Mouse (Mus musculus): ENCODE measurements around the gene Zfp598. TPM values are rescaled to one million over a fixed set of nuclear protein-coding genes. Genes with fewer than 3 reads are reported as not detected.
A peak's percentile ranks its signal among the peaks of the same experiment; 100 is the strongest.

The Zfp598 gene
- polyA plus RNA-seq, 1 experiment from 2014 or later: 20.5 TPM

DNA sequence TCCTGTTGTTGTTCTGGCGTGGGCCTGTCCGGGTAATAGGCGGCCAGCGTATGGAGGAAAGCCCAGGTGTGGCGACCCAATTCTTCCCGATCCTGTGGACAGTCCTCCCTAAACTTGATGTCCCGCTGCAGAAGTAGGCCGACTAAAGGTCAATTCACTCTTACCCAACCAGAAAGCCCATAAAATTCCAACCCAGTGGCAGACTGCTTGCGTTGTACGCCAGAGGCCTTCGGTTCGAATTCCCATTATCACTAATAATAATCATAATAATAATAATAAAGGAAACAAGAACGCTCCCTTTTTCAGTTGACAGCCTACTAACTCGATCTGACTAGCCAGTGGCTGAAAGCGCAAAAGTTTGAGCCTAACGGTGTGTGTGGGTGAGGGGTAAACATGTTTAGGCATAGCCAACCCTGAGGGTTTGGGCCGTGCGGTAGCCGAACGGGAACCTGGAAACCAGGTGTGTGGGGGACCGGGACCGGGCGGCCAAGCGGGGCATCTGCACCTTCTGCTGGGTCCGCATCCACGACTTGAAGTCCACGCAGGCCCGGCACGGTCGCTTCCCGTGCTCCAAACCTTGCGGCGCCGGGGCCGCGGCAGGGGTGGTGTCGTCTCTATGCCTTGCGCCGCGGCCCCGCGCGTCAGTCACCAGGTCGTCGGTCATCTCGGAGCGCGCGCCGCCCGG lies 26.0 kb downstream of the Zfp598 start:
- Histone ChIP-seq H3K9me3 (replicated peaks) (no peaks in the 10 kb centered on the region), H3K4me3 (replicated peaks) (peak overlapping the region; percentile 60), H3K36me3 (peaks cover 23% of the 10 kb centered on the region), H3K27me3 (replicated peaks) (0 out of 2 replicates have a peak, but pooled peaks cover 4% of the 10 kb centered on the region), H3K4me2 (peak overlapping the region; percentile 76), H3K4me1 (peaks cover 48% of the 10 kb centered on the region), H3K9ac (replicated peaks) (peak overlapping the region; percentile 84), H3K27ac (replicated peaks) (peak overlapping the region; percentile 93)
- ATAC-seq (ENCODE audit: low FRiP score): peak; percentile 45
- 6% methylated on average over 47 of the region's 51 CpGs for WGBS

- peak within 1 kb of the TSS; percentile 84 for H3K9ac ChIP-seq (replicated peaks)
- H3K27ac ChIP-seq (replicated peaks): peak within 1 kb of the TSS; percentile 93
- H3K4me3 ChIP-seq (replicated peaks): peak within 1 kb of the TSS; percentile 60
- H3K4me1 ChIP-seq: peaks cover 41% of the 10 kb centered on the region
- H3K27me3 ChIP-seq (replicated peaks): no peaks in the 10 kb centered on the region
- under 1% methylated on average over 65 of the region's 76 CpGs for WGBS
- ATAC-seq (ENCODE audit: low FRiP score): peak; percentile 93
- H3K36me3 ChIP-seq: peaks cover 30% of the 10 kb centered on the region
- H3K4me2 ChIP-seq: peak within 1 kb of the TSS; percentile 76
- no peaks in the 10 kb centered on the region for H3K9me3 ChIP-seq (replicated peaks)
These were observed 26.7 kb downstream of the Zfp598 start, which contains the start of the genes Gfer and Noxo1 for GRCm38 (mm10) chr17:24696011-24696697. Gene Gfer, minus strand, starts transcription at chr17:24696156. Gene Noxo1, plus strand, starts transcription at chr17:24696234.

DNA sequence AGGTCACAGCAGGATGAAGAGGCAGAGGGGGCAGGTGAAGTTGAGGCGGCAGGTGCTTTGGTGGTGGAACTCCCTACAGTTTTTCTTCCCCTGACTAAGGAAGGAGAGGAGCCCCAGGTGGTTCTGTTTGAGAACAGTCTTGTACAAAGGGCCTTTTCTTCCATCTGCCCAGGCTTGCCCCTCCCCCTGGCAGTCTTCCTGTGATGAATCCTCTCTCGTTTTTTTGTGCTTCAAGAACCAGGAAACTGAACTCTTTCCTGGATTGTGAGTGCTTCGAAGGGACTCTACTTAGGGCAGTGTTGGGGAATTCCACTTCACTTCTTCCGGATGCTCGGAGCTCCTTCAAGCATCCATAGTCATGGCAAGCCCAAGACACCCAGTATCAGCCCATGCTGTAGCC lies 28.5 kb downstream of the Zfp598 start:
- Histone ChIP-seq H3K9me3 (replicated peaks) (no peaks in the 10 kb centered on the region), H3K4me1 (peaks cover 36% of the 10 kb centered on the region), H3K27me3 (replicated peaks) (no peaks in the 10 kb centered on the region), H3K36me3 (peaks cover 40% of the 10 kb centered on the region), H3K4me2 (no peak overlapping the region), H3K9ac (replicated peaks) (no peak overlapping the region), H3K27ac (replicated peaks) (no peak overlapping the region), H3K4me3 (replicated peaks) (no peak overlapping the region)
- WGBS: 22% methylated on average over 5 of the region's 5 CpGs
- ATAC-seq (ENCODE audit: low FRiP score): no peak

- no peak for ATAC-seq (ENCODE audit: low FRiP score)
- no peaks in the 10 kb centered on the region for H3K9me3 ChIP-seq (replicated peaks)
- H3K4me2 ChIP-seq: no peak overlapping the region
- no peak overlapping the region for H3K4me3 ChIP-seq (replicated peaks)
- 69% methylated on average over 9 of the region's 9 CpGs for WGBS
- peaks cover 32% of the 10 kb centered on the region for H3K4me1 ChIP-seq
- peaks cover 40% of the 10 kb centered on the region for H3K36me3 ChIP-seq
- no peak overlapping the region for H3K9ac ChIP-seq (replicated peaks)
- no peaks in the 10 kb centered on the region for H3K27me3 ChIP-seq (replicated peaks)
- no peak overlapping the region for H3K27ac ChIP-seq (replicated peaks)
These were observed 29.2 kb downstream of the Zfp598 start for GRCm38 (mm10) chr17:24698715-24699114.

- 89% methylated on average over 2 of the region's 2 CpGs for WGBS
- H3K4me2 ChIP-seq: no peak overlapping the region
- peaks cover 27% of the 10 kb centered on the region for H3K4me1 ChIP-seq
- H3K27me3 ChIP-seq (replicated peaks): no peaks in the 10 kb centered on the region
- peaks cover 48% of the 10 kb centered on the region for H3K36me3 ChIP-seq
- H3K27ac ChIP-seq (replicated peaks): no peak overlapping the region
- no peak overlapping the region for H3K4me3 ChIP-seq (replicated peaks)
- ATAC-seq (ENCODE audit: low FRiP score): no peak
- no peaks in the 10 kb centered on the region for H3K9me3 ChIP-seq (replicated peaks)
- H3K9ac ChIP-seq (replicated peaks): no peak overlapping the region
These were observed 30.0 kb downstream of the Zfp598 start for GRCm38 (mm10) chr17:24699473-24699872.

- peaks cover 60% of the 10 kb centered on the region for H3K36me3 ChIP-seq
- H3K27ac ChIP-seq (replicated peaks): no peak overlapping the region
- H3K4me1 ChIP-seq: peaks cover 23% of the 10 kb centered on the region
- WGBS: 91% methylated on average over 9 of the region's 9 CpGs
- no peak for ATAC-seq (ENCODE audit: low FRiP score)
- no peak overlapping the region for H3K4me2 ChIP-seq
- H3K4me3 ChIP-seq (replicated peaks): no peak overlapping the region
- H3K9ac ChIP-seq (replicated peaks): no peak overlapping the region
- H3K27me3 ChIP-seq (replicated peaks): no peaks in the 10 kb centered on the region
- H3K9me3 ChIP-seq (replicated peaks): no peaks in the 10 kb centered on the region
These were observed 31.8 kb downstream of the Zfp598 start for GRCm38 (mm10) chr17:24701251-24701650.

- WGBS: 94% methylated on average over 3 of the region's 3 CpGs
- peaks cover 44% of the 10 kb centered on the region for H3K36me3 ChIP-seq
- peaks cover 21% of the 10 kb centered on the region for H3K4me1 ChIP-seq
- no peaks in the 10 kb centered on the region for H3K9me3 ChIP-seq (replicated peaks)
- H3K27me3 ChIP-seq (replicated peaks): no peaks in the 10 kb centered on the region
- no peak overlapping the region for H3K9ac ChIP-seq (replicated peaks)
- H3K4me2 ChIP-seq: peak overlapping the region; percentile 81; the same call in 1 of the 2 replicates
- H3K27ac ChIP-seq (replicated peaks): no peak overlapping the region
- H3K4me3 ChIP-seq (replicated peaks): no peak overlapping the region
- no peak for ATAC-seq (ENCODE audit: low FRiP score)
These were observed 36.3 kb downstream of the Zfp598 start for GRCm38 (mm10) chr17:24705821-24706220.

DNA sequence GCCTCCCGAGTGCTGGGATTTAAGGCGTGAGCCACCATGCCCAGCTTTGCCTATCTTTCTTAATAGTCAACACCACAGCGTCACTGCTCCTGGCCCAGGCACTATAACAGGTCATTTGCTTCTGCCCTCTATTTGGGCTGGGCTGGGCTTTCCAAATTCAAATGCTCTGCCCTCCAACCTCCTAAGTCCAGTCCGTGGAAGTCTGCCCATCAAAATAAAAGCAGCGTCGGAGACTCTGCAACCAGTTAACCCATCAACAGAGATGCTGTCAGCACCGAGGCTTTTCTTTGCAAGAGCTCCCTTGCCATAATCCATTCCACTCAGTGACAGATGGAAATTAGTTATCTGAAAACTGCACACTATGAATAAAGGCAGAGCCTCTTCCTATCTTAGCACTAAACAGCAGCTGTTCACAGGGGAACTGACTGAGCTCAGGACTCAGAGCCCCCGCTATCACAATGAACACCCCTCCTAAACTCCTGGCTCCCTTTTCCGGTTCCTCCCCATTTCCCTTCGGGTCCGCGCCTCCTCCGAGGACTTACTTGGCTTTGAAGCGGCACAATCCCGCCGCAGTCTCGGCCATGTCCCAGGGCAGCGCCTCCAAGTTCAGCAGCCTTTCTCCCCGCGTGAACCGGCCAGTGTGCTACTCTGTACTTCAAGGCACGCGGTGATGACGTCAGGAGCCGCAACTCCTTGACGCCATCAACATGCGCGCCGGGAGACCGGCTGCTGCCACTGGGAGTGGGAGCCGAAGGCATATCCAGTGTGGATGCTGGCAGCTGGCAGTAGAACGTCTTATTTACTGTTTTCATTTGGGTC lies 37.7 kb downstream of the Zfp598 start, which contains the start of gene Tbl3:
Gene Tbl3 (minus strand): TSS at position 679 of the 819 bp plus-strand sequence.
- ATAC-seq (ENCODE audit: low FRiP score): peak; percentile 92
- peak within 1 kb of the TSS; percentile 77 for H3K4me3 ChIP-seq (replicated peaks)
- H3K4me2 ChIP-seq: peak within 1 kb of the TSS; percentile 81
- peaks cover 21% of the 10 kb centered on the region for H3K4me1 ChIP-seq
- 4% methylated on average over 32 of the region's 32 CpGs for WGBS
- H3K9ac ChIP-seq (replicated peaks): peak within 1 kb of the TSS; percentile 78
- no peaks in the 10 kb centered on the region for H3K27me3 ChIP-seq (replicated peaks)
- H3K27ac ChIP-seq (replicated peaks): peak within 1 kb of the TSS; percentile 83
- H3K36me3 ChIP-seq: peaks cover 30% of the 10 kb centered on the region
- H3K9me3 ChIP-seq (replicated peaks): no peaks in the 10 kb centered on the region

DNA sequence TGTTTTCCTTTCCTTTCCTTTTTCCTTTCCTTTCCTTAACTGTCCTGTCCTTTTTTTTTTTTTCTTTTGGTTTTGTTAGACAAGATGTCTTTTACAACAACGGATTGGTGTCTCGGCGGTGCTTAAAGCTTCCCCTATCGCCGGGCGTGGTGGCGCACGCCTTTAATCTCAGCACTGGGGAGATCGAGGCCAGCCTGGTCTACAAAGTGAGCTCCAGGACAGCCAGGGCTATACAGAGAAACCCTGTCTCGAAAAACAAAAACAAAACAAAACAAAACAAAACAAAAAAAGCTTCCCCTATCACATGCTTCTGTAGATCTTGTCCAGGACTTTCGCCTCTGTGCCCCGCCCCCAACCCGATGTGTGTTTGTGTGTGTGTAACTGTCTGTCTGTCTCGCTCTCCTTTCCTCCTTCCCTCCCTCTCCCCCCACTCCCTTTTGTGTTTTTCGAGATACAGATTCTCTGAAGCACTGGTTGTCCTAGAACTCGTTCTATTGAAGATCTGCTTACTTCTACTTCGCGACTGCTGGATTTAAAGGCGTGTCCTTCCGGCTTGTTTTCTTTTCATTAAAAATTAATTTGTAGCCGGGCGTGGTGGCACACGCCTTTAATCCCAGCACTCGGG lies 38.4 kb downstream of the Zfp598 start:
- WGBS: 5% methylated on average over 24 of the region's 24 CpGs
- H3K4me2 ChIP-seq: peak overlapping the region; percentile 81
- H3K27me3 ChIP-seq (replicated peaks): no peaks in the 10 kb centered on the region
- H3K27ac ChIP-seq (replicated peaks): peak overlapping the region; percentile 83
- H3K9me3 ChIP-seq (replicated peaks): no peaks in the 10 kb centered on the region
- peak overlapping the region; percentile 77 for H3K4me3 ChIP-seq (replicated peaks)
- H3K36me3 ChIP-seq: peaks cover 24% of the 10 kb centered on the region
- ATAC-seq (ENCODE audit: low FRiP score): no peak; the same call in 1 of the 2 replicates
- peak overlapping the region; percentile 78 for H3K9ac ChIP-seq (replicated peaks)
- peaks cover 21% of the 10 kb centered on the region for H3K4me1 ChIP-seq

GRCm38 (mm10) chr17:24708646-24709045 lies 39.2 kb downstream of the Zfp598 start:
- 30% methylated on average over 2 of the region's 2 CpGs for WGBS
- Histone ChIP-seq H3K9me3 (replicated peaks) (no peaks in the 10 kb centered on the region), H3K4me1 (peaks cover 21% of the 10 kb centered on the region), H3K4me3 (replicated peaks) (0 out of 2 replicates have a peak overlapping the region, but pooled peaks have one; percentile 77), H3K27me3 (replicated peaks) (no peaks in the 10 kb centered on the region), H3K4me2 (no peak overlapping the region), H3K9ac (replicated peaks) (no peak overlapping the region), H3K36me3 (peaks cover 20% of the 10 kb centered on the region), H3K27ac (replicated peaks) (no peak overlapping the region)
- ATAC-seq (ENCODE audit: low FRiP score): no peak

DNA sequence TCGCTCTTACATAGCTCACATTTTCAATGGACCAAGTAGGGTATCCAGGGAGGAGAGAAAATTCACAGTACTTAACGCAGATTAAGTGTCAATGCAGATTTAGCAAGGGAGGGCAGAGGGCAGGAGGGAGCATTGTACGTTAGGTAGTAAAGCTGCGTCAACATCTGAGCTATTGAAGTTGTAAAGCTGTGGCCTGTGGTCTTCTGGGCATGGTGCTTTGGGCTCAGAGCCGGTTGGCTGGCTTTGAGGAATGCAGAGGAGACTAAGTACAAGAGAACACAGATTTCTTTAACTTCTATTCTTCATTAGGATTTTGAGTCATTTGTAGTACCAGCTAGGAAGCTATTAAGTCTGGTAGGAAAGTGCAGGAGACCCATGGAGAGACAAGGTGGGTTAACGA lies 46.1 kb downstream of the Zfp598 start:
- Histone ChIP-seq H3K27me3 (replicated peaks) (no peaks in the 10 kb centered on the region), H3K4me3 (replicated peaks) (no peak overlapping the region), H3K4me2 (no peak overlapping the region), H3K9ac (replicated peaks) (no peak overlapping the region), H3K9me3 (replicated peaks) (no peaks in the 10 kb centered on the region), H3K27ac (replicated peaks) (no peak overlapping the region), H3K36me3 (peaks cover 9% of the 10 kb centered on the region; the same call in 1 of the 2 replicates), H3K4me1 (peaks cover 7% of the 10 kb centered on the region)
- ATAC-seq (ENCODE audit: low FRiP score): no peak
- 53% methylated on average over 6 of the region's 6 CpGs for WGBS
